Mouse (Mus musculus): ENCODE results near the gene Rap2b.

DNA sequence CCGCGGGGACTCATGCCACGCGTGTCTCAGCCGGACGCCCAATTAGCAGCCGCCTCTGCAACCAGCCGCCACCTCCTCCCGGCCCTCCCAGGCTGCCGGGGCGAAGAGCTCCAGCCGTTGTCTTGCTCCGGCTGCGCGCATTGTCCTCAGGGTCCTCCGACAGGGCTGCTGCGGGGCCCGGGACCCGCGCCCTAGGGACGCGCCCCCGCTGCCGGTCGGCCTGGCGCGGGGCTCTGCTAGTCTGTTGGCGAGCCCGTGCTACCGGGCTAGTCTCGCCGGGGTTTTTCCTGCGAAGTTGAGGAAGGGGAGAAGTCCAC is 3.2 kb downstream of the Rap2b start:
- no peak for TF ChIP-seq CTCF (conservative IDR thresholded peaks at IDR 0.05; ENCODE audit: low read length)
- TF ChIP-seq NANOG (IDR thresholded peaks at IDR 0.05; ENCODE audit: borderline replicate concordance, low read length) = no peak
- no peak for TF ChIP-seq POU5F1 (IDR thresholded peaks at IDR 0.05; ENCODE audit: borderline replicate concordance, low read length)

Measured in E14TG2a.4 (cell line).